Mouse (Mus musculus): ENCODE measurements at regions not wholly inside any gene's neighbourhood (a gene's known extent, or its start where the extent isn't known, plus 50 kb on each side); places are given as distances from the start of the nearest gene placed in this dataset.

DNA sequence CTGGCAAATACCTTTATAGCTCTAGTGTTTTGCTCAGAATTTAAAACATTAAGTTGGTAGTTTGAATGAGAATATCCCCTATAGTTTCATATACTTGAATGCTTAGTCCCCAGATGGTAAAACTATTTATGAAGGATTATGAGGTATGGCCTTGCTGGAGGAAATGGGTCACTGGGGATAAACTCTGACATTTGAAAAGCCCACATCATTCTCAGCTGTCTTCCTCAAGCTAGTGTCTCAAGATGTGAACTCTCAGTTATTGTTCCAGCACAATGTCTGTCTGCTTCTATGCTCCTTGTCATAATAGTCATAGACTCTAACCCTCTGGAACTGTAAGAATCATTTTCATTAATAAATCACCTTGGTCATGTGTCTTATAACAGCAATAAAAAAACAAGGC is 2004.1 kb upstream of the Gm8797 start:
- no peak for DNase-seq

GRCm38 (mm10) chr3:3751596-3752251 is 1998.9 kb upstream of the Gm8797 start:
- peak; percentile 9 to 10 for DNase-seq

DNA sequence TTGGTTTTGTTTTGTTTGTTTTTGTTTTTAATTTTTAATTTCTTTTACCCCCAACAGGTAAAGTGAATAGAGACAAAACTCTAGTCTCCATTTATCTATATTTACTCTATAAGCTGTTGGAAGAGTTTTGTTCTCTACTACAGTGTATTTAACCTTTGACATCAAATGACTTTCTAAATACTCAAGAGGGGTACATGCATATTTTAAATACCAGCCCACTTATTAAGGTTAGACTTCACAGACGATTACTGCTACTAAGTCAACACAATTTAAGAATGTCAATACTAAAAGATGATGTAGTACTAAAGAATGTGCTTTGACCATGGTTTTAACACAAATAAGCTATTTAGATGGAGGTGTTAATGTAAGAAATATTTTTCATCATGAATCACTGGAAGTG is 1989.3 kb upstream of the Gm8797 start:
- DNase-seq = no peak

- DNase-seq = no peak
Measured at GRCm38 (mm10) chr3:3784200-3784599, 1966.4 kb upstream of the Gm8797 start.

DNA sequence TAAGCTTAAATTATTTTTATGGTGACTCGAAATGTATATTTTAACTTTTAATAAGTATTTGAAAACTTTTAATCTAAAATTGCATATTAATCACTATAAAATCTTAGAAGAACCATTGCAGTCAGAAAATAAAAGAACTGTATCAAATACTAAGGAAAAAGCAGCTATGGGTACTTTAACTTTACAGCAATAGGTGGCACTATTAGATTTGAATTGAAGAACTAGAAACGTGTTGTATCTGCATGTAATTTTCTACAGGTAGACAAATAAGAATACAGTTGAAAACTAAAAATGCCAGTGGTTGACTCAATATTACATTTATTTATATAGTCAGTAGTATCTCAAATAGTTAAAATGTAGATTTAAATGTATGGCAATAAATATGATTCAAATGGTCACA is 1964.6 kb upstream of the Gm8797 start:
- no peak for DNase-seq

DNA sequence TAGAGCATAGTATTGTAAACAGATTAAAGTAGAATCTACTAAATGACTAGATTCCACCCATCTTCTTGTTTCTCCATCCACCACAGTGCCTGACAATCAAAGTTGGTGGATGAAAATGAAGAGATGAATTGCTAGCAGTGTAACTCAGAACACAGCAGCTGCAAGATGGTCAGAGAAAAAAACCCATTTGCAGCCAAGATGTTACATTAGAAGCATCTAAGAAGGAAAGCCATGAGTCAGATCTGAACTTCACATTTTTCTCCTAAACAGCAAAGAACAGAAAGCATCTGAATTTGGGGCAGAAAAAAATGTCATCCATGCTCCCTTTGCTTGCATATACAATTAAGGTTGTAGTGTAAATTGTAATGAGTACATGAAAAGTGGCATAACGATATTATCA is 1942.8 kb upstream of the Gm8797 start:
- DNase-seq = no peak

GRCm38 (mm10) chr3:3829020-3829419 is 1921.6 kb upstream of the Gm8797 start:
- no peak for DNase-seq

- DNase-seq = no peak
Measured at GRCm38 (mm10) chr3:3831411-3832286, 1919.0 kb upstream of the Gm8797 start.
